Mouse (Mus musculus) ES-E14 (cell line): Measurements from ENCODE around the gene Ccdc194. TPM values are rescaled to one million over a fixed set of nuclear protein-coding genes. Genes with fewer than 3 reads are reported as not detected.

Experiments
- DNase-seq: peaks from one replicate; pipeline ENCODE4 v3.0.0-alpha.2; 2013; ENCODE audit warnings: low read depth, low spot score
- H3K27ac ChIP-seq: 2 replicates; pipeline ENCODE4 v1.5.1; 2012; ENCODE audit warnings: low read depth, mild to moderate bottlenecking, low read length, moderate library complexity, mixed read lengths; ENCODE audit not compliant: poor library complexity, insufficient read depth, severe bottlenecking
- H3K36me3 ChIP-seq: 2 replicates; pipeline ENCODE4 v1.6.1; 2012; ENCODE audit warnings: mild to moderate bottlenecking, low read length, moderate library complexity, mixed read lengths; ENCODE audit not compliant: control insufficient read depth, poor library complexity, insufficient read depth, severe bottlenecking
- H3K4me1 ChIP-seq, 2 experiments: fragments of 150-350 bp in 1 of 2; sonication (generic) in 1 of 2; 2 replicates each; pipeline ENCODE4 v1.6.1; 2012; ENCODE audit warnings: low read length in 2 of 2, mild to moderate bottlenecking in 1 of 2, mixed read lengths in 1 of 2; ENCODE audit not compliant: control insufficient read depth in 2 of 2, insufficient read depth in 2 of 2, poor library complexity in 1 of 2
- H3K4me3 ChIP-seq, 2 experiments: fragments of 150-350 bp in 1 of 2; sonication (generic) in 1 of 2; 2 replicates each; pipeline ENCODE4 v1.5.1; 2012; ENCODE audit warnings: low read length in 2 of 2, low read depth in 1 of 2, mild to moderate bottlenecking in 1 of 2, mixed read lengths in 1 of 2; ENCODE audit not compliant: insufficient read depth in 1 of 2, poor library complexity in 1 of 2, severe bottlenecking in 1 of 2
- H3K9ac ChIP-seq: 2 replicates; pipeline ENCODE4 v1.6.1; 2012; ENCODE audit warnings: low read depth, mild to moderate bottlenecking, low read length, mixed read lengths; ENCODE audit not compliant: poor library complexity, insufficient read depth, severe bottlenecking
- H3K9me3 ChIP-seq: fragments of 150-350 bp; sonication (generic); 2 replicates; pipeline ENCODE4 v1.6.1; 2012; ENCODE audit warnings: low read depth, mild to moderate bottlenecking, low read length; ENCODE audit not compliant: control insufficient read depth, insufficient read depth
- CHD2 ChIP-seq: IDR thresholded peaks from 2 replicates; pipeline ENCODE4 v1.6.1; 2014; ENCODE audit warnings: mild to moderate bottlenecking, low read depth, low read length, inconsistent platforms
- HCFC1 ChIP-seq: IDR thresholded peaks from 2 replicates; pipeline ENCODE4 v1.6.1; 2012; ENCODE audit warnings: low read length, inconsistent platforms, borderline replicate concordance; ENCODE audit not compliant: insufficient read depth
- MAFK ChIP-seq: IDR thresholded peaks from 2 replicates; pipeline ENCODE4 v1.6.1; 2014; ENCODE audit warnings: mild to moderate bottlenecking, low read depth, low read length, inconsistent platforms; ENCODE audit not compliant: insufficient read depth
- ZC3H11A ChIP-seq: IDR thresholded peaks from 2 replicates; pipeline ENCODE4 v1.6.1; 2012; ENCODE audit warnings: low read depth, mild to moderate bottlenecking, inconsistent platforms, low read length, borderline replicate concordance
- ZNF384 ChIP-seq: IDR thresholded peaks from 2 replicates; pipeline ENCODE4 v1.6.1; 2012; ENCODE audit warnings: low read depth, low read length, inconsistent platforms
- in situ Hi-C, 2 experiments: fragments of 600-800 bp; cut with MboI; formaldehyde crosslinking; loops; one replicate each; pipeline ENCODE4 v1.15.1; 2025; ENCODE audit warnings: low sequenced_read_pairs in 2 of 2, inconsistent platforms in 1 of 2; ENCODE audit not compliant: unreplicated experiment in 2 of 2
- total RNA-seq: library from RNA; depleted of rRNA; stranded (reverse); fragments of 300-350 nt; gene quantifications from 2 replicates; pipeline ENCODE4 v1.2.3, GENCODE M21; 2012

Gene Ccdc194
- total RNA-seq, 1 experiment, result 2.6 TPM

GRCm38 (mm10) chr8:71486136-71486529 lies 39.4 kb downstream of the Ccdc194 start:
- H3K9me3 ChIP-seq, result no peaks in the 10 kb centered on the region
- no peak overlapping the region for H3K9ac ChIP-seq
- in situ Hi-C loops, result no loop called here
- H3K36me3 ChIP-seq, result peaks cover 14% of the 10 kb centered on the region
- no peak overlapping the region for H3K4me3 ChIP-seq
- DNase-seq, result no peak
- TF ChIP-seq MAFK (no peak), CHD2 (no peak), ZC3H11A (no peak), ZNF384 (no peak), HCFC1 (no peak)
- H3K27ac ChIP-seq, result no peak overlapping the region
- peaks cover 0 to 15% of the 10 kb centered on the region in 2 experiments; a peak in 1 of 4 replicates for H3K4me1 ChIP-seq

DNA sequence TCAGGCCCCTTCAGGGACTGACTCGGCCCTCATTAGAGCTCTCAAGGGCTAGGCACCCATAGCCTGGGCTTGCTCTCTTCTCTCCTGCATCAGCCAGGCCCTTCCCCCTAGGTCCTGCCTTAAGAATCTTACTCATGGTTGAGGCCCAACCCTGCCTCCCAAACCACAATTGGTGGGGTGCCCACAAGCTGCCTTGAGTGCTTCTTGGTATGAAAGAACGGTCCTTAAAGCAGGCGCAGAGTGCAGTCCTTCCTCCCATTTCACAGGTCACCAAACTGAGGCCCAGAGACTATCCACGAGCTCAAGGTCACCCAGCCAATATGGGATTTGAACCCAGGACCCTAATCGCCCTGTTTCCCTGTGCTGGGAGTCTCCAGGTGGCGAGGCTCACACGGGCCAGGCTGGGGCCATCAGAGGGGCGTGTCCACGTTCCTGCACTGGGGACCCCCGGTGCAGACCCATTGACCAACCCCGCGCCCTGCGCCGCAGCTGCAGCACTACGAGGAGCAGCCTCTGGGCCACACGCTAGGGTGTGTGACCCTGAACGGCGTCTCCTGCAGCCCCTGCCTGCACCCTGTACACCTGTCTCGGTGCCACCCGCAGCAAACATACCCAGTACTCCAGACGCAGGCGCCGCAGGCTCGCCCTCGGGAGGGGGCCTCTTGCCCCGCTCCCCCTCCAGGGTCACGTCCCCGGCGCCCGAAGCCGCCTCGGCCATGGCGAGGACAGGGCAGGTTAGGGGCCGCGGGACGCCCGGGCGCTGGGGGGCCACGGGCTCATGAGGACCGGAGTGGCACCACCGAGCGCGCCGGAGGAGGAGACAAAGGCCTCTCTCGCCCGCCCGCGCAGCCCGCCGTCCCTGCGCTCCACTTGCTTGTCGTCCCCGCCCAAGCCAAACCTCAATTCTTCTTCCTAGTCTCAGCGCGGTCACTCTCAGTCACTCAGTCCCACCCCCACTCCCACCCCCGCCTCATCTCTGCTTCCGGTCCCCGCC lies 40.1 kb downstream of the Ccdc194 start, which contains the start of gene Ano8:
Ano8 (minus strand) TSS at position 822 of the 994 bp plus-strand sequence.
- peaks cover 8% of the 10 kb centered on the region for H3K36me3 ChIP-seq
- H3K9ac ChIP-seq, result peak within 1 kb of the TSS; percentile 74; the same call in 1 of the 2 replicates
- no peaks in the 10 kb centered on the region for H3K9me3 ChIP-seq
- peak within 1 kb of the TSS; percentile 75 to 81 for H3K4me3 ChIP-seq
- no peak within 1 kb of the TSS for H3K27ac ChIP-seq
- in situ Hi-C loops, result no loop called here
- DNase-seq, result no peak
- TF ChIP-seq HCFC1 (no peak), ZNF384 (no peak), ZC3H11A (no peak), CHD2 (no peak), MAFK (no peak)
- H3K4me1 ChIP-seq, result peaks cover 0 to 15% of the 10 kb centered on the region in 2 experiments; a peak in 1 of 4 replicates

GRCm38 (mm10) chr8:71484736-71485135 lies 40.8 kb downstream of the Ccdc194 start:
- no peak overlapping the region for H3K9ac ChIP-seq
- no peaks in the 10 kb centered on the region for H3K9me3 ChIP-seq
- TF ChIP-seq CHD2 (no peak), ZC3H11A (no peak), MAFK (no peak), ZNF384 (no peak), HCFC1 (no peak)
- no peak for DNase-seq
- peaks cover 0 to 15% of the 10 kb centered on the region in 2 experiments; a peak in 1 of 4 replicates for H3K4me1 ChIP-seq
- peak overlapping the region in 1 of 2 experiments; percentile 9; a peak in 1 of 4 replicates for H3K4me3 ChIP-seq
- in situ Hi-C loops, result no loop called here
- H3K36me3 ChIP-seq, result peaks cover 2% of the 10 kb centered on the region; the same call in 1 of the 2 replicates
- H3K27ac ChIP-seq, result no peak overlapping the region

- no peaks in the 10 kb centered on the region for H3K9me3 ChIP-seq
- no peak overlapping the region for H3K9ac ChIP-seq
- H3K27ac ChIP-seq, result no peak overlapping the region
- no peaks in the 10 kb centered on the region for H3K36me3 ChIP-seq
- H3K4me1 ChIP-seq, result peaks cover 0 to 13% of the 10 kb centered on the region in 2 experiments; a peak in 1 of 4 replicates
- TF ChIP-seq ZC3H11A, result no peak
- TF ChIP-seq CHD2, result peak; percentile 86
- peak; percentile 96 for DNase-seq
- H3K4me3 ChIP-seq, result no peak overlapping the region; a peak in 1 of 4 replicates
- in situ Hi-C loops, result no loop called here
Measured at GRCm38 (mm10) chr8:71483932-71484331, 41.6 kb downstream of the Ccdc194 start.
